Mouse (Mus musculus): Measurements from ENCODE around the gene Hspa12b. TPM values are rescaled to one million over a fixed set of nuclear protein-coding genes. Genes with fewer than 3 reads are reported as not detected.
A peak's percentile ranks its signal among the peaks of the same experiment; 100 is the strongest.

Gene Hspa12b
- polyA plus RNA-seq, 2 experiments: 10.2 to 42.7 TPM

- TF ChIP-seq POLR2A (IDR thresholded peaks at IDR 0.05; ENCODE audit: borderline replicate concordance, extremely low read depth, insufficient read depth, insufficient read length): no peak
- WGBS: 93% methylated on average over 3 of the region's 3 CpGs
- Histone ChIP-seq H3K36me3 (ENCODE audit: control insufficient read depth, insufficient read depth, low read length) (peaks cover 79% of the 10 kb centered on the region), H3K9me3 (ENCODE audit: control insufficient read depth, low read length) (no peaks in the 10 kb centered on the region), H3K9ac (ENCODE audit: low read depth, low read length, severe bottlenecking) (no peak overlapping the region), H3K4me3 (replicated peaks; ENCODE audit: low read length) (no peak overlapping the region), H3K27me3 (ENCODE audit: control insufficient read depth, insufficient read depth, low read length) (no peaks in the 10 kb centered on the region), H3K27ac (replicated peaks; ENCODE audit: low read depth, low read length) (no peak overlapping the region), H3K4me2 (replicated peaks; ENCODE audit: low read depth, low read length, severe bottlenecking) (no peak overlapping the region), H3K4me1 (ENCODE audit: control insufficient read depth, insufficient read depth, low read length) (no peaks in the 10 kb centered on the region)
- DNase-seq (ENCODE audit: low spot score): no peak
- ATAC-seq (ENCODE audit: low FRiP score, low read depth): no peak
Measured at GRCm38 (mm10) chr2:131149254-131149578, 22.1 kb downstream of the Hspa12b start.

DNA sequence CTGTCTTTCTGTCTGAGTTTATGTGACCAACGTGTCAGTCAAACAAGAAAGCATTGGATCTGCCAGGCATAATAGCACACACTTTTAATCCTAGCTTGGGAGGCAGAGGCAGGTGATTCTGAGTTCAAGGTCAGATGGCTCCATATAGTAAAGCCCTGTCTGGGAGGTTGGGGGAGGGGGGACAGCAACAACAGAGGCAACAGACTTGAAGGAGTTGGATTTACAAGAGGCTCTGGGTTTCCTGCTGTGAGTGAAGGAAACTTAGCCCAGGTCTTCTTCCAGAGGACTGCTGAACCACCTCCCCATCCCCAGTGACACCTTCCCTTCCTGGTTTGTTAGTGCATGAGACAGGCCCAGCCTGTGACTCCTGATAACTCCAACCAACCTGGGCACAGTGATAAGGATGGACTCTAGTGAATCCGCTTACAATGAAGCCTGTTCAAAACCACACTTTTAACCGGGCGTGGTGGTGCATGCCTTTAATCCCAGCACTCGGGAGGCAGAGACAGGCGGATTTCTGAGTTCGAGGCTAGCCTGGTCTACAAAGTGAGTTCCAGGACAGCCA lies 25.2 kb downstream of the Hspa12b start:
- TF ChIP-seq POLR2A (IDR thresholded peaks at IDR 0.05; ENCODE audit: borderline replicate concordance, extremely low read depth, insufficient read depth, insufficient read length): no peak
- H3K4me2 ChIP-seq (replicated peaks; ENCODE audit: low read depth, low read length, severe bottlenecking): no peak overlapping the region
- ATAC-seq (ENCODE audit: low FRiP score, low read depth) (no peak), DNase-seq (ENCODE audit: low spot score) (no peak)
- H3K27ac ChIP-seq (replicated peaks; ENCODE audit: low read depth, low read length): no peak overlapping the region
- no peaks in the 10 kb centered on the region for H3K4me1 ChIP-seq (ENCODE audit: control insufficient read depth, insufficient read depth, low read length)
- no peak overlapping the region for H3K9ac ChIP-seq (ENCODE audit: low read depth, low read length, severe bottlenecking)
- H3K27me3 ChIP-seq (ENCODE audit: control insufficient read depth, insufficient read depth, low read length): no peaks in the 10 kb centered on the region
- WGBS: 94% methylated on average over 7 of the region's 7 CpGs
- H3K36me3 ChIP-seq (ENCODE audit: control insufficient read depth, insufficient read depth, low read length): peaks cover 50% of the 10 kb centered on the region
- H3K9me3 ChIP-seq (ENCODE audit: control insufficient read depth, low read length): no peaks in the 10 kb centered on the region
- H3K4me3 ChIP-seq (replicated peaks; ENCODE audit: low read length): no peak overlapping the region

DNA sequence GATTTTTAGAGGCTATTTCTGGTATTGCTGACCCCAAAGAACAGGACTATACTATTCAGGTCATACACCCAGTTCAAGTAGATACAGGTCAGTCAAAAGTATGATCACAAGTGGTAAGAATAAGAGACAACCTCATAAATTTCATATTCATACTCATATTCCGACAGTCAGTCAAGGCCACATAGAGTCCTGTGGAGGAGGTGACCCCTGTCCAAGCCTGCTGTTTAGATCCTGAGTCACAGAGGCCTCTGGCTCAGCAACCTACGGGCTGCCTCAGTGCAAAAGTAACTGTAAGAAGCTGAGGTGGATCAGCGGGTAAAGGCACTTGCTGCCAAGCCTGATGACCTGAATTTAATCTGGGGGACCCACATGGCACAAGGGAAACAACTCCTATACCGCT lies 27.0 kb downstream of the Hspa12b start:
- no peak for DNase-seq (ENCODE audit: low spot score)
- peaks cover 5% of the 10 kb centered on the region for H3K4me1 ChIP-seq (ENCODE audit: control insufficient read depth, insufficient read depth, low read length)
- H3K27me3 ChIP-seq (ENCODE audit: control insufficient read depth, insufficient read depth, low read length): no peaks in the 10 kb centered on the region
- H3K4me3 ChIP-seq (replicated peaks; ENCODE audit: low read length): no peak overlapping the region
- no peaks in the 10 kb centered on the region for H3K9me3 ChIP-seq (ENCODE audit: control insufficient read depth, low read length)
- no peak for TF ChIP-seq POLR2A (IDR thresholded peaks at IDR 0.05; ENCODE audit: borderline replicate concordance, extremely low read depth, insufficient read depth, insufficient read length)
- H3K4me2 ChIP-seq (replicated peaks; ENCODE audit: low read depth, low read length, severe bottlenecking): no peak overlapping the region
- ATAC-seq (ENCODE audit: low FRiP score, low read depth): no peak
- H3K36me3 ChIP-seq (ENCODE audit: control insufficient read depth, insufficient read depth, low read length): peaks cover 32% of the 10 kb centered on the region
- H3K27ac ChIP-seq (replicated peaks; ENCODE audit: low read depth, low read length): no peak overlapping the region
- H3K9ac ChIP-seq (ENCODE audit: low read depth, low read length, severe bottlenecking): no peak overlapping the region
- 92% methylated on average over 4 of the region's 4 CpGs for WGBS

- H3K27ac ChIP-seq (replicated peaks; ENCODE audit: low read depth, low read length): no peak overlapping the region
Measured at GRCm38 (mm10) chr2:131156987-131157386, 29.9 kb downstream of the Hspa12b start.

GRCm38 (mm10) chr2:131159491-131159910 lies 32.4 kb downstream of the Hspa12b start:
- DNase-seq (ENCODE audit: low spot score) (no peak), ATAC-seq (ENCODE audit: low FRiP score, low read depth) (peak; percentile 45)
- Histone ChIP-seq H3K4me1 (ENCODE audit: control insufficient read depth, insufficient read depth, low read length) (peaks cover 8% of the 10 kb centered on the region), H3K27ac (replicated peaks; ENCODE audit: low read depth, low read length) (peak overlapping the region; percentile 28; the same call in 1 of the 2 replicates), H3K27me3 (ENCODE audit: control insufficient read depth, insufficient read depth, low read length) (no peaks in the 10 kb centered on the region), H3K9ac (ENCODE audit: low read depth, low read length, severe bottlenecking) (peak overlapping the region; percentile 72), H3K4me2 (replicated peaks; ENCODE audit: low read depth, low read length, severe bottlenecking) (peak overlapping the region; percentile 82), H3K9me3 (ENCODE audit: control insufficient read depth, low read length) (no peaks in the 10 kb centered on the region), H3K4me3 (replicated peaks; ENCODE audit: low read length) (peak overlapping the region; percentile 74), H3K36me3 (ENCODE audit: control insufficient read depth, insufficient read depth, low read length) (no peaks in the 10 kb centered on the region)
- 0% methylated on average over 17 of the region's 18 CpGs for WGBS
- TF ChIP-seq POLR2A (IDR thresholded peaks at IDR 0.05; ENCODE audit: borderline replicate concordance, extremely low read depth, insufficient read depth, insufficient read length): no peak

More at GRCm38 (mm10) chr2:131156987-131157386, 29.9 kb downstream of the Hspa12b start:
- H3K9me3 ChIP-seq (ENCODE audit: control insufficient read depth, low read length): no peaks in the 10 kb centered on the region
- H3K4me2 ChIP-seq (replicated peaks; ENCODE audit: low read depth, low read length, severe bottlenecking): no peak overlapping the region
- H3K4me3 ChIP-seq (replicated peaks; ENCODE audit: low read length): no peak overlapping the region
- H3K27me3 ChIP-seq (ENCODE audit: control insufficient read depth, insufficient read depth, low read length): no peaks in the 10 kb centered on the region
- no peak for TF ChIP-seq POLR2A (IDR thresholded peaks at IDR 0.05; ENCODE audit: borderline replicate concordance, extremely low read depth, insufficient read depth, insufficient read length)
- peaks cover 8% of the 10 kb centered on the region for H3K4me1 ChIP-seq (ENCODE audit: control insufficient read depth, insufficient read depth, low read length)
- ATAC-seq (ENCODE audit: low FRiP score, low read depth) (no peak), DNase-seq (ENCODE audit: low spot score) (no peak)
- peaks cover 13% of the 10 kb centered on the region for H3K36me3 ChIP-seq (ENCODE audit: control insufficient read depth, insufficient read depth, low read length)
- WGBS: 87% methylated on average over 7 of the region's 7 CpGs
- H3K9ac ChIP-seq (ENCODE audit: low read depth, low read length, severe bottlenecking): no peak overlapping the region
